Mouse (Mus musculus): ENCODE data around the gene Vmn1r52. TPM values are rescaled to one million over a fixed set of nuclear protein-coding genes. Genes with fewer than 3 reads are reported as not detected.

Vmn1r52 gene
- polyA plus RNA-seq (2017; shearing (Covaris generic)), result not detected

DNA sequence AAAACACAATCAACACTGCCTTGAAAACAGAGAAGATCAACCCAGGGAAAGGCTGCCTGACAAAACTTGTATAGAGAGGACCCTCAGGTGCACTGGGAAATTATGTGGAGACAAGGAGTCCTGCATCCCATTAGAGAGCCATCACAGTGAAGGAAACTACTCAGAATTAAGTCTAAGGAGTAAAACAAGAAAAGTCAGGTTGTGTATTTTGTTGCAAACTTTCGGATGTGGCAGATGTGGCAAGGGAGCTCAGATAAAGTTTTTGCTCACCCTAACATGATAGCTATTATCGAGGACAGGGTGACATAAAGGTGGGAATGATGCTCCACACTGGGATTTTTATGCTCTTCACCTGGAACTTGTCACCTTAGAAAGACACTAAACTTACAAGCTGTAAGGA is at the start of gene Vmn1r52:
Vmn1r52 (plus strand) TSS at position 301 of the 400 bp plus-strand sequence.

DNA sequence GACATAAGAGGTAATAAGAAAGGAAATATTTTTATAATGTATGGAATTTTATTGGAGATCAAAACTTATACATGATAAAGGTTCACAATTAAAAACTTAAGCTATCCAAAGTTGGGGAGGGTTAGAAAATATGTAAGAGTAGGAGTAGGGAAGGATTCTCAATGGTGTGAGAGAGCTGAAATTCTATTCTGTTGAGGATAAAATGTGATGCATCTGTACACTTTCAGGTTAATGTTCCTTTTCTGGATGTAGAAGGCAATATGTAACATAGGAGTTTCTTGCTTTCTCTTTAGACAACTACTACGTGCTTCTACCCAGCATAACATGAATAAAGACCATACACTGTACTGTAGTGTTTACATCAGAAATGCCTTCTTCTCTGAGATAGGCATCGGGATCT is 27.9 kb downstream of the Vmn1r52 start, which contains the start of gene V1ra8:
V1ra8 (plus strand) TSS at position 301 of the 400 bp plus-strand sequence.

DNA sequence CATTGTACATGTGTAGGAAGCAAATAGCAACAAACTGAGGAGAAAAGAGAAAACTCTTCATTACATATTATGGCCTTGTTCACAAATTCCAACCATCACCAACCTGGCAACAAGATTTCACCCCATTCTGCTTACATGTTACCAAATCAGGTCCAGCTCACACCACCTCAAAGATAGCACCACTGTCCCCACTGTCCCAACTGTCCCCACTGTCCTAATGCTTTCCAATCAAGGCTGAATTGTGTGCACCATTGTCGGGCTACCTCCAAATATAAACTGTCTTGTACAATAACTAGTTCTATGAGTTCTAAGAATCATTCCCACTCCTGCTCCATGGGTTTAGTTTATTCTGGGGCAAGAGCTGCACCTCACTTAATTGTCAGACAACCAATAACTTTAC is 49.7 kb downstream of the Vmn1r52 start, which contains the start of gene Vmn1r53:
Vmn1r53 (minus strand) TSS at position 101 of the 400 bp plus-strand sequence.

Other genes starting within 250 kb of the Vmn1r52 start
- not detected for gene Vmn1r45, start 234.2 kb upstream of the Vmn1r52 start, polyA plus RNA-seq (2017; shearing (Covaris generic))
- 0.02 TPM for gene Vmn1r46, start 205.5 kb upstream of the Vmn1r52 start, polyA plus RNA-seq (2017; shearing (Covaris generic))
- not detected for gene Vmn1r47, start 158.7 kb upstream of the Vmn1r52 start, polyA plus RNA-seq (2017; shearing (Covaris generic))
- not detected for gene Vmn1r48, start 138.0 kb upstream of the Vmn1r52 start, polyA plus RNA-seq (2017; shearing (Covaris generic))
- 0.04 TPM for gene Vmn1r49, start 96.3 kb upstream of the Vmn1r52 start, polyA plus RNA-seq (2017; shearing (Covaris generic))
- not detected for gene Vmn1r50, start 73.4 kb upstream of the Vmn1r52 start, polyA plus RNA-seq (2017; shearing (Covaris generic))
- not detected for gene Vmn1r51, start 52.2 kb upstream of the Vmn1r52 start, polyA plus RNA-seq (2017; shearing (Covaris generic))
- not detected for gene V1ra8, start 28.0 kb downstream of the Vmn1r52 start, polyA plus RNA-seq (2017; shearing (Covaris generic))
- not detected for gene Vmn1r53, start 49.6 kb downstream of the Vmn1r52 start, polyA plus RNA-seq (2017; shearing (Covaris generic))
- gene Vmn1r54, start 71.5 kb downstream of the Vmn1r52 start, polyA plus RNA-seq (2017; shearing (Covaris generic)), result not detected
- gene BC048671, start 126.4 kb downstream of the Vmn1r52 start, polyA plus RNA-seq (2017; shearing (Covaris generic)), result not detected
- not detected for gene Chst13, start 150.4 kb downstream of the Vmn1r52 start, polyA plus RNA-seq (2017; shearing (Covaris generic))
- not detected for gene Uroc1, start 158.5 kb downstream of the Vmn1r52 start, polyA plus RNA-seq (2017; shearing (Covaris generic))
- gene Zxdc, start 194.7 kb downstream of the Vmn1r52 start, polyA plus RNA-seq (2017; shearing (Covaris generic)), result 2.4 TPM